Mouse (Mus musculus): ENCODE data around the gene Chst3.
A peak's percentile ranks its signal among the peaks of the same experiment; 100 is the strongest.
"Not testable (repeated sequence)": the region's sequence is repeated elsewhere in the genome, so short reads cannot be mapped to it uniquely, and the experiment has no call there.

Chst3 gene

GRCm38 (mm10) chr10:60218591-60219499 is at the start of gene Chst3:
Gene Chst3, minus strand, starts transcription at chr10:60219260.
- DNase-seq: peak; percentile 45 to 62

DNA sequence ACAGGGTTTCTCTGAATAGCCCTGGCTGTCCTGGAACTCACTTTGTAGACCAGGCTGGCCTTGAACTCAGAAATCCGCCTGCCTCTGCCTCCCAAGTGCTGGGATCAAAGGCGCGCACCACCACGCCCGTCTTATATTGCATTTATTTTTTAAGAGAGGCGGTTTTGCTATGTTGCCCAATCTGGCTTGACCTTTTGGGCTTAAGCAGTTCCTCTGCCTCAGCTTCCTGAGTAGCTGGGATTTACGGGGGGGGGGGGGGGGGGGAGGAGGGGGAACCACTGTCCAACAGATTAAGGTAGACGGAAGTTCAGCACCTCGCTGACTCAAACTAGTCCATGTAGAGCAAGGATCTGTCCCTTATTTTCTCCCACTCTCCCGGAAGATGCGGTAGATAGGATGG is 49.7 kb upstream of the Chst3 start:
- no peak for DNase-seq

- DNase-seq: no peak
Observed at GRCm38 (mm10) chr10:60266842-60267401, 47.9 kb upstream of the Chst3 start.

- DNase-seq: peak; percentile 63 to 65
Observed at GRCm38 (mm10) chr10:60265252-60265651, 46.2 kb upstream of the Chst3 start.

- no peak for DNase-seq
Observed at GRCm38 (mm10) chr10:60263351-60263750, 44.3 kb upstream of the Chst3 start.

GRCm38 (mm10) chr10:60262386-60262785 is 43.3 kb upstream of the Chst3 start:
- DNase-seq: peak; percentile 80 to 85

DNA sequence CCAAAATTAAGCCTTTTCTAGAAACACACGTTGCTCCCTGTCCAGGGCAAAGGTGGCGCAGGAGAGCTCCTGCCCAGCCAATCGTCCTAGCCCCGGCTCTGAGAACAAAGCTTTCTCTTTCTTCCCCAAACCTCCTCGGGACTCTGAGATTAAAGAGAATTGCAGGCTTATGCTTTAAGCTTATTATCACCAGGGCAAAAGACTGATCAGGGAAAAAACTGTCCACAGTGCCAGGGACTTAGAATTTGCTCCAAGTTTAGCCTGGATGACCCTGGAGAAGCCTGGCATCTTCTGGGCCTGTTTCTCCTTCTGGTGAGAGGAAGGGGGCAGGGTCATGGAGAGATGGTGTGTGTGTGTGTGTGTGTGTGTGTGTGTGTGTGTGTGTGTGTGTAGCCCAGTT is 42.5 kb upstream of the Chst3 start:
- DNase-seq: no peak

DNA sequence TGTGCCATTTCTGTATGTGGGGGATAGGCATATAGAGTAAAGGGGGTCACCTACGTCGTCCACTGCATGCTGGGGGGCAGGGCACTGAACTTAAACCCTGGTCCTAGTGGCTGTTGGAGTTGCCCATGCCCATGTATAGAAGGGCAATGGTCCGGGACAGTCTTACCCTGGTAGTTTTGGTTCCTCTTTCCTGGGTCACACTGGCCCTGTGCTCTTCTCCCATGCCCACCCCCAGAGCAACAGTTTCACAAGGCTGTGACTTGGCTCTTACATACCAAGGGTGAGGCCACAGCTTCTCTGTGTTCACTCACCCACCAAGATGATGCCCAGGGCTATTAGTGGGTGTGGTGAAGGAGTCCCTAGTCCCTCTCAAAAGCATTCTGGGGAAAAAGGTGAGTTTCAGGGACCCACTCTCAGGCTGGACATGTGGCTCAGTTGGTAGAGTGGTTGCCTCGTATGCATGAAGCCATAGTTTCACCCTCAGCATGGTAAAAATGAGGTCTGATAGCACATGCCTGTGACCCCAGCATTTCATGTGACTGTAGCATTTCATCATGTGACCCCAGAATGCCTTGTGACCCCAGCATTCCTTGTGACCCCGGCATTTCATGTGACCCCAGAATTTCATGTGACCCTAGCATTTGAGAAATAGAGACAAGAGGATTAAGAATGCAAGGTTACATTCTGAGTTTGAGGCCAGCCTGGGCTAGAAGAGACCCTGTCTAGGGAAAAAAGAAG is 41.7 kb upstream of the Chst3 start:
- DNase-seq: no peak

DNA sequence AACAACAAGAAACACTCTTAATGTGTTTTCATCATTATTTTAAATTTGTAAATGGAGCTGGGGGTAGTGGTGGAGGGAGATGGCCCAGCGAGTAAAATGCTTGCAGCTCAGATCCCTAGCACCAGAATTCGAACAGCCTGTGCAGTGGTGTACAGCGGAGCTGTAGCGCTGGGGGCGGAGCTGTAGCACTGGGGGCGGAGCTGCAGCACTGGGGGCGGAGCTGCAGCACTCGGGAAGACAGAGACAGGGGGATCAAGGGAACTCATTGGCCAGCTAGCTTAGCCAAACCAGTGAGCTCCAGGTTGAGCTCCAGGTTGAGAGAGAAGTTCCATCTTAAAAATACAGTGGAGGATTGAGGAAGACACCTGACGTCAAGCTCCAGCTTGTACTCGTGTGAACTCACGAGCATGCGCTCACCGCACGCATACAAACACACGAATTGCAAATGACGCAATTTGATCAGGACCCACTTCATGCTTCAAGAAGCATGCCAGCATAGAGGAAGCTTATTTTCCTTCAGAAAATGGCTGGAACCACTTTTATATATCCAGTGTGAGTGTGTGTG is 38.3 kb upstream of the Chst3 start:
- no peak for DNase-seq

GRCm38 (mm10) chr10:60256088-60256487 is 37.0 kb upstream of the Chst3 start:
- no peak for DNase-seq

GRCm38 (mm10) chr10:60252606-60253005 is 33.5 kb upstream of the Chst3 start:
- no peak for DNase-seq

- DNase-seq: no peak
Observed at GRCm38 (mm10) chr10:60252187-60252586, 33.1 kb upstream of the Chst3 start.

GRCm38 (mm10) chr10:60250426-60250965 is 31.4 kb upstream of the Chst3 start:
- DNase-seq: no peak

DNA sequence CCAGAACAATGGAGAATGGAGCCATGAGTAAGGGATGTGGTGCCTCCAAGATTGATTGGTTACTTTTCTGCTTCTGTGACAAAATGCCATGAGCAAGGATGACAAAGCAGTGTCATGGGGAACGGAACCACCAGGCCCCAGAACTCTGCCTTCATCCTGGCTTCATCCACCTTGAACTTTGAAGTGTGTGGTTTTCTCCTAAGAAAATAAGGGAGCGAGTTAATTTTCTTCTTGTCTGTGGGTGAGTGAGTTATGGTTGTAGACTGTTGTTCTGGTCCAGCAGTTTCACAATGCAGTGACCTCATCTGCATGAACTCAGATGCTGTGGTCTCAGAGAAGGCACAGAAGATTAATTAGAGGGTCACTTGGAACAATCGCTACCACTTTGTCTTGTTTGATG is 29.3 kb upstream of the Chst3 start:
- not testable (repeated sequence) for DNase-seq

- DNase-seq: peak; percentile 69 to 77
Observed at GRCm38 (mm10) chr10:60246519-60246918, 27.5 kb upstream of the Chst3 start.

GRCm38 (mm10) chr10:60245635-60246034 is 26.6 kb upstream of the Chst3 start:
- peak in 1 of 2 experiments; percentile 45 for DNase-seq

GRCm38 (mm10) chr10:60245041-60245440 is 26.0 kb upstream of the Chst3 start:
- peak; percentile 95 to 98 for DNase-seq

- no peak for DNase-seq
Observed at GRCm38 (mm10) chr10:60243941-60244340, 24.9 kb upstream of the Chst3 start.

- DNase-seq: peak in 1 of 2 experiments; percentile 21
Observed at GRCm38 (mm10) chr10:60240416-60240815, 21.4 kb upstream of the Chst3 start.

DNA sequence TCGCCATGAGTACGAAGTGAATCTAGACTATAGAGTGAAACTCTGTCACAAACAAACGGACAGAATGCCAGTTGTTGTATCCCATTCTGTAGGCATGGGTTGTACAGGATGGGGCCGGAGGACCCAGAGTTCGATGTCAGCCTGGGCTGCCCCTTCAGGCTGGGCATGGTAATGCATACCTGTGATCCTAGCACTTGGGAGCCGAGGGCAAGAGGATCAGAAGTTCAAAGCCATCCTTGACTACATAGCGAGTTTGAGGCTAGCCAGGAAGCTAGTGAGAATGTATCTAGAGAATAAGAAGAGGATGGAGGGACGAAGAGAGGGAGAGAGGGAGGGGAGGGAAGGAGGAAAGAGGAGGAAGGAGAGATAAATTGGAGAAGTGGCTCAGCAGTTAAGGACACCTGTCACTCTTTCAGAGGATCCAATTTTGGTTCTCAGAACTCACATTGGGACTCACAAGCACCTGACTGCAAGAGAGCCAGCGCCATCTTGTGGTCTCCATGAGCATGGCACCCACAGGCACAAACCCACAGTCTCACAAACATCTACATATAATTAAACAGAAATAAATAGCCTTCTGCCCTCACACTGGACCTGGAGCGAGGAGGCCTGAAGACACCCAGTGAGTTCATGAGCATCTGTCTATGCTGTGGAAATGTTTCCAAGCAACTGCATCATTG is 18.6 kb upstream of the Chst3 start:
- peak; percentile 77 to 82 for DNase-seq

DNA sequence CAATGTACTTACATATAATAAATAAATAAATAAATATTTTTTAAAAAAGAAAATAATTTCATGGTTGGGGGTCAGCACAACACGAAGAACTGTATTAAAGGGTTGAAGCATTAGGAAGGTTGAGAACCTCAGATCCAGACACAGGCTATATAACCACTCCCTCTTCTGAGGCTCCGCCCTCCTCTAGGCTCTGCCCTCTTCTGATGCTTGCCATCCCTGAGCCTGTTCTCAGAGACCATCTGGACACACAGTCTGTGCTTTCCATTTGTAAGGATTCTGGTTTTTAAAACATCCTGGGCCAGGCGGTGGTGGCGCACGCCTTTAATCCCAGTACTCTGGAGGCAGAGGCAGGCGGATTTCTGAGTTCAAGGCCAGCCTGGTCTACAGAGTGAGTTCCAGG is 16.8 kb upstream of the Chst3 start:
- not testable (repeated sequence) for DNase-seq

GRCm38 (mm10) chr10:60234006-60234405 is 14.9 kb upstream of the Chst3 start:
- DNase-seq: no peak

Measured in cerebellum, postnatal 10 days (tissue).